Mouse (Mus musculus) forebrain, embryonic 12.5 days (tissue): ENCODE measurements around the gene Nkain4. TPM values are rescaled to one million over a fixed set of nuclear protein-coding genes. Genes with fewer than 3 reads are reported as not detected.

Source experiments
- ATAC-seq: fragments of 200-750 bp; cut with Nextera tagmentation; 2 replicates; pipeline ENCODE4 v1.8.0; 2017; ENCODE audit warnings: moderate TSS enrichment; ENCODE audit not compliant: low FRiP score
- H3K27ac ChIP-seq: fragments of 300-500 bp; sonication (generic); 2 replicates; pipeline ENCODE4 v1.5.1; 2016; ENCODE audit warnings: mild to moderate bottlenecking
- H3K27me3 ChIP-seq: fragments of 300-500 bp; sonication (generic); 2 replicates; pipeline ENCODE4 v1.6.1; 2016; ENCODE audit warnings: mild to moderate bottlenecking
- H3K36me3 ChIP-seq: fragments of 300-500 bp; sonication (generic); replicated peaks from 2 replicates; pipeline ENCODE4 v1.6.1; 2016; ENCODE audit warnings: mild to moderate bottlenecking
- H3K4me1 ChIP-seq: fragments of 300-500 bp; sonication (generic); 2 replicates; pipeline ENCODE4 v1.6.1; 2016
- H3K4me2 ChIP-seq: fragments of 300-500 bp; sonication (generic); 2 replicates; pipeline ENCODE4 v1.6.1; 2016; ENCODE audit warnings: mild to moderate bottlenecking, moderate library complexity
- H3K4me3 ChIP-seq: fragments of 300-500 bp; sonication (generic); replicated peaks from 2 replicates; pipeline ENCODE4 v1.5.1; 2016; ENCODE audit warnings: mild to moderate bottlenecking
- H3K9ac ChIP-seq: fragments of 300-500 bp; sonication (generic); 2 replicates; pipeline ENCODE4 v1.6.1; 2016; ENCODE audit warnings: mild to moderate bottlenecking
- H3K9me3 ChIP-seq: fragments of 300-500 bp; sonication (generic); 2 replicates; pipeline ENCODE4 v1.6.1; 2016
- WGBS: fragments of 180-500 bp; shearing (Covaris S2); methylation state at CpG from one replicate; pipeline ENCODE4 v1.1.7; 2016; 5-methylcytosine and 5-hydroxymethylcytosine counted together
- polyA plus RNA-seq: library from polyadenylated mRNA; unstranded; fragments of >200 nt; fragmentation: Nextera tagmentation; extraction: Ambion mirVana; gene quantifications from 2 replicates; pipeline ENCODE4 v1.2.1, GENCODE M21; 2016

Gene Nkain4
- polyA plus RNA-seq, 1 experiment from 2014 or later, result 43.5 TPM

- no peak overlapping the region for H3K27ac ChIP-seq
- no peak overlapping the region for H3K4me2 ChIP-seq
- no peaks in the 10 kb centered on the region for H3K27me3 ChIP-seq
- 82% methylated on average over 6 of the region's 6 CpGs for WGBS
- no peaks in the 10 kb centered on the region for H3K9me3 ChIP-seq
- H3K4me3 ChIP-seq, result no peak overlapping the region
- no peaks in the 10 kb centered on the region for H3K4me1 ChIP-seq
- H3K36me3 ChIP-seq, result peaks cover 71% of the 10 kb centered on the region
- no peak overlapping the region for H3K9ac ChIP-seq
- ATAC-seq, result no peak
Observed at GRCm38 (mm10) chr2:180981133-180981532, 26.6 kb upstream of the Nkain4 start.

GRCm38 (mm10) chr2:180967010-180967763 lies 12.7 kb upstream of the Nkain4 start, which contains the start of gene Arfgap1:
Arfgap1 (plus strand) TSS chr2:180967225.
- H3K27ac ChIP-seq, result peak within 1 kb of the TSS; percentile 91
- no peaks in the 10 kb centered on the region for H3K9me3 ChIP-seq
- WGBS, result under 1% methylated on average over 56 of the region's 57 CpGs
- no peaks in the 10 kb centered on the region for H3K27me3 ChIP-seq
- H3K9ac ChIP-seq, result peak within 1 kb of the TSS; percentile 95
- peaks cover 25% of the 10 kb centered on the region for H3K36me3 ChIP-seq
- peak; percentile 91 for ATAC-seq
- peaks cover 20% of the 10 kb centered on the region for H3K4me1 ChIP-seq
- peak within 1 kb of the TSS; percentile 94 for H3K4me2 ChIP-seq
- H3K4me3 ChIP-seq, result peak within 1 kb of the TSS; percentile 74

- 22% methylated on average over 14 of the region's 14 CpGs for WGBS
- peak overlapping the region; percentile 74 for H3K4me3 ChIP-seq
- peaks cover 16% of the 10 kb centered on the region for H3K36me3 ChIP-seq
- H3K4me2 ChIP-seq, result peak overlapping the region; percentile 94
- peaks cover 20% of the 10 kb centered on the region for H3K4me1 ChIP-seq
- peak overlapping the region; percentile 95 for H3K9ac ChIP-seq
- ATAC-seq, result no peak
- no peaks in the 10 kb centered on the region; the same call in 1 of the 2 replicates for H3K27me3 ChIP-seq
- peak overlapping the region; percentile 91 for H3K27ac ChIP-seq
- H3K9me3 ChIP-seq, result no peaks in the 10 kb centered on the region
Observed at GRCm38 (mm10) chr2:180966092-180966882, 11.8 kb upstream of the Nkain4 start.

GRCm38 (mm10) chr2:180963956-180964355 lies 9.5 kb upstream of the Nkain4 start:
- 4% methylated on average over 5 of the region's 5 CpGs for WGBS

GRCm38 (mm10) chr2:180962616-180963308 lies 8.3 kb upstream of the Nkain4 start:
- H3K9ac ChIP-seq, result no peak overlapping the region
- 77% methylated on average over 2 of the region's 2 CpGs for WGBS
- no peak for ATAC-seq
- peaks cover 11% of the 10 kb centered on the region for H3K4me1 ChIP-seq
- no peak overlapping the region for H3K4me2 ChIP-seq
- H3K27ac ChIP-seq, result no peak overlapping the region
- no peak overlapping the region for H3K4me3 ChIP-seq
- no peaks in the 10 kb centered on the region; the same call in 1 of the 2 replicates for H3K27me3 ChIP-seq
- H3K9me3 ChIP-seq, result no peaks in the 10 kb centered on the region
- no peaks in the 10 kb centered on the region for H3K36me3 ChIP-seq

More at GRCm38 (mm10) chr2:180963956-180964355, 9.5 kb upstream of the Nkain4 start:
- no peaks in the 10 kb centered on the region for H3K36me3 ChIP-seq
- H3K27ac ChIP-seq, result no peak overlapping the region
- no peaks in the 10 kb centered on the region for H3K9me3 ChIP-seq
- no peak overlapping the region for H3K4me2 ChIP-seq
- peak; percentile 40; the same call in 1 of the 2 replicates for ATAC-seq
- no peak overlapping the region for H3K9ac ChIP-seq
- H3K27me3 ChIP-seq, result no peaks in the 10 kb centered on the region; the same call in 1 of the 2 replicates
- H3K4me3 ChIP-seq, result no peak overlapping the region
- peaks cover 17% of the 10 kb centered on the region for H3K4me1 ChIP-seq

- Histone ChIP-seq H3K36me3 (no peaks in the 10 kb centered on the region), H3K4me2 (no peak overlapping the region), H3K4me1 (peaks cover 4% of the 10 kb centered on the region), H3K4me3 (no peak overlapping the region), H3K9me3 (no peaks in the 10 kb centered on the region), H3K27me3 (peaks cover 14% of the 10 kb centered on the region), H3K27ac (no peak overlapping the region), H3K9ac (no peak overlapping the region)
- 79% methylated on average over 3 of the region's 3 CpGs for WGBS
- ATAC-seq, result no peak
Observed at GRCm38 (mm10) chr2:180960187-180960586, 5.7 kb upstream of the Nkain4 start.

- H3K9me3 ChIP-seq, result no peaks in the 10 kb centered on the region
- H3K4me1 ChIP-seq, result peaks cover 9% of the 10 kb centered on the region
- H3K4me3 ChIP-seq, result no peak overlapping the region
- H3K27me3 ChIP-seq, result peaks cover 14% of the 10 kb centered on the region
- H3K4me2 ChIP-seq, result no peak overlapping the region
- 82% methylated on average over 7 of the region's 7 CpGs for WGBS
- no peak for ATAC-seq
- H3K36me3 ChIP-seq, result no peaks in the 10 kb centered on the region
- no peak overlapping the region for H3K9ac ChIP-seq
- no peak overlapping the region for H3K27ac ChIP-seq
Observed at GRCm38 (mm10) chr2:180959605-180960004, 5.1 kb upstream of the Nkain4 start.

GRCm38 (mm10) chr2:180953638-180954037 lies 861 bp downstream of the Nkain4 start:
- Histone ChIP-seq H3K4me1 (peaks cover 52% of the 10 kb centered on the region), H3K36me3 (no peaks in the 10 kb centered on the region), H3K4me3 (peak overlapping the region; percentile 66), H3K27ac (peak overlapping the region; percentile 96), H3K9me3 (no peaks in the 10 kb centered on the region), H3K27me3 (peaks cover 14% of the 10 kb centered on the region), H3K4me2 (peak overlapping the region; percentile 87), H3K9ac (peak overlapping the region; percentile 63)
- no peak for ATAC-seq
- 2% methylated on average over 2 of the region's 2 CpGs for WGBS

- WGBS, result 1% methylated on average over 9 of the region's 9 CpGs
- H3K4me1 ChIP-seq, result peaks cover 52% of the 10 kb centered on the region
Observed at GRCm38 (mm10) chr2:180952731-180953171, 1.7 kb downstream of the Nkain4 start.

GRCm38 (mm10) chr2:180949947-180950346 lies 4.6 kb downstream of the Nkain4 start:
- Histone ChIP-seq H3K4me3 (no peak overlapping the region), H3K27ac (no peak overlapping the region), H3K4me2 (no peak overlapping the region), H3K27me3 (no peaks in the 10 kb centered on the region), H3K9me3 (no peaks in the 10 kb centered on the region), H3K4me1 (peaks cover 46% of the 10 kb centered on the region), H3K9ac (no peak overlapping the region), H3K36me3 (no peaks in the 10 kb centered on the region)
- no peak for ATAC-seq
- 23% methylated on average over 1 of the region's 1 CpGs for WGBS

More at GRCm38 (mm10) chr2:180952731-180953171, 1.7 kb downstream of the Nkain4 start:
- Histone ChIP-seq H3K4me2 (peak overlapping the region; percentile 87), H3K27me3 (peaks cover 14% of the 10 kb centered on the region), H3K27ac (peak overlapping the region; percentile 96), H3K9ac (peak overlapping the region; percentile 63), H3K9me3 (no peaks in the 10 kb centered on the region), H3K36me3 (no peaks in the 10 kb centered on the region), H3K4me3 (peak overlapping the region; percentile 66)
- ATAC-seq, result peak; percentile 66

- H3K4me3 ChIP-seq, result no peak overlapping the region
- H3K4me2 ChIP-seq, result no peak overlapping the region
- H3K27me3 ChIP-seq, result no peaks in the 10 kb centered on the region
- no peak overlapping the region for H3K27ac ChIP-seq
- no peaks in the 10 kb centered on the region for H3K9me3 ChIP-seq
- H3K4me1 ChIP-seq, result no peaks in the 10 kb centered on the region
- H3K36me3 ChIP-seq, result peaks cover 19% of the 10 kb centered on the region
- ATAC-seq, result no peak
- H3K9ac ChIP-seq, result no peak overlapping the region
Observed at GRCm38 (mm10) chr2:180941869-180942268, 12.6 kb downstream of the Nkain4 start.

- ATAC-seq, result no peak
- no peak overlapping the region for H3K27ac ChIP-seq
- H3K9me3 ChIP-seq, result no peaks in the 10 kb centered on the region
- no peak overlapping the region for H3K4me2 ChIP-seq
- H3K27me3 ChIP-seq, result no peaks in the 10 kb centered on the region
- no peak overlapping the region for H3K9ac ChIP-seq
- peaks cover 19% of the 10 kb centered on the region for H3K36me3 ChIP-seq
- H3K4me3 ChIP-seq, result no peak overlapping the region
- H3K4me1 ChIP-seq, result no peaks in the 10 kb centered on the region
Observed at GRCm38 (mm10) chr2:180940187-180940586, 14.3 kb downstream of the Nkain4 start.
